Mouse (Mus musculus): ENCODE results near the gene S1pr3. TPM values are rescaled to one million over a fixed set of nuclear protein-coding genes. Genes with fewer than 3 reads are reported as not detected.

S1pr3 gene
- polyA plus RNA-seq, 2 experiments: 0.56 to 0.76 TPM

GRCm38 (mm10) chr13:51435146-51435545, 26.7 kb downstream of the S1pr3 start:
- Histone ChIP-seq H3K9me3 (ENCODE audit: control insufficient read depth, low read length) (no peaks in the 10 kb centered on the region), H3K9ac (replicated peaks) (no peak overlapping the region), H3K4me1 (replicated peaks; ENCODE audit: control insufficient read depth in 2 of 2, insufficient read depth in 2 of 2, low read length in 1 of 2) (no peaks in the 10 kb centered on the region), H3K4me2 (ENCODE audit: low read depth) (no peak overlapping the region), H3K4me3 (ENCODE audit: insufficient read depth in 1 of 2, low read depth in 2 of 2, low read length in 2 of 2) (no peak overlapping the region), H3K27ac (no peak overlapping the region), H3K27me3 (ENCODE audit: control insufficient read depth, insufficient read depth, low read length) (no peaks in the 10 kb centered on the region), H3K36me3 (replicated peaks; ENCODE audit: control insufficient read depth, insufficient read depth, low read depth) (no peaks in the 10 kb centered on the region)
- DNase-seq (ENCODE audit: low read depth in 3 of 3, low spot score in 3 of 3) (no peak), ATAC-seq (ENCODE audit: insufficient read depth) (no peak)
- WGBS (ENCODE audit: insufficient replicate concordance): 59% methylated on average over 2 of the region's 2 CpGs
- TF ChIP-seq CTCF (IDR thresholded peaks at IDR 0.05; ENCODE audit: low read depth) (no peak), EP300 (IDR thresholded peaks at IDR 0.05; ENCODE audit: low read depth) (no peak)

- 62% methylated on average over 14 of the region's 14 CpGs for WGBS (ENCODE audit: insufficient replicate concordance)
- ATAC-seq (ENCODE audit: insufficient read depth) (no peak), DNase-seq (ENCODE audit: low read depth in 3 of 3, low spot score in 3 of 3) (no peak)
- no peak overlapping the region for H3K9ac ChIP-seq (replicated peaks)
- H3K9me3 ChIP-seq (ENCODE audit: control insufficient read depth, low read length): no peaks in the 10 kb centered on the region
- no peaks in the 10 kb centered on the region for H3K4me1 ChIP-seq (replicated peaks; ENCODE audit: control insufficient read depth in 2 of 2, insufficient read depth in 2 of 2, low read length in 1 of 2)
- H3K4me3 ChIP-seq (ENCODE audit: insufficient read depth in 1 of 2, low read depth in 2 of 2, low read length in 2 of 2): no peak overlapping the region
- H3K4me2 ChIP-seq (ENCODE audit: low read depth): no peak overlapping the region
- no peak overlapping the region for H3K27ac ChIP-seq
- no peaks in the 10 kb centered on the region for H3K27me3 ChIP-seq (ENCODE audit: control insufficient read depth, insufficient read depth, low read length)
- no peak for TF ChIP-seq EP300 (IDR thresholded peaks at IDR 0.05; ENCODE audit: low read depth)
- TF ChIP-seq CTCF (IDR thresholded peaks at IDR 0.05; ENCODE audit: low read depth): no peak
- H3K36me3 ChIP-seq (replicated peaks; ENCODE audit: control insufficient read depth, insufficient read depth, low read depth): no peaks in the 10 kb centered on the region
Measured at GRCm38 (mm10) chr13:51437105-51438085, 29.0 kb downstream of the S1pr3 start.

GRCm38 (mm10) chr13:51442922-51443321, 34.5 kb downstream of the S1pr3 start:
- ATAC-seq (ENCODE audit: insufficient read depth) (no peak), DNase-seq (ENCODE audit: low read depth in 3 of 3, low spot score in 3 of 3) (no peak)
- Histone ChIP-seq H3K4me1 (replicated peaks; ENCODE audit: control insufficient read depth in 2 of 2, insufficient read depth in 2 of 2, low read length in 1 of 2) (no peaks in the 10 kb centered on the region), H3K36me3 (replicated peaks; ENCODE audit: control insufficient read depth, insufficient read depth, low read depth) (no peaks in the 10 kb centered on the region), H3K9me3 (ENCODE audit: control insufficient read depth, low read length) (no peaks in the 10 kb centered on the region), H3K27ac (no peak overlapping the region), H3K4me3 (ENCODE audit: insufficient read depth in 1 of 2, low read depth in 2 of 2, low read length in 2 of 2) (no peak overlapping the region), H3K4me2 (ENCODE audit: low read depth) (no peak overlapping the region), H3K9ac (replicated peaks) (no peak overlapping the region), H3K27me3 (ENCODE audit: control insufficient read depth, insufficient read depth, low read length) (no peaks in the 10 kb centered on the region)
- 63% methylated on average over 8 of the region's 8 CpGs for WGBS (ENCODE audit: insufficient replicate concordance)
- TF ChIP-seq CTCF (IDR thresholded peaks at IDR 0.05; ENCODE audit: low read depth): no peak
- no peak for TF ChIP-seq EP300 (IDR thresholded peaks at IDR 0.05; ENCODE audit: low read depth)

- Histone ChIP-seq H3K4me2 (ENCODE audit: low read depth) (no peak overlapping the region), H3K27me3 (ENCODE audit: control insufficient read depth, insufficient read depth, low read length) (no peaks in the 10 kb centered on the region), H3K4me1 (replicated peaks; ENCODE audit: control insufficient read depth in 2 of 2, insufficient read depth in 2 of 2, low read length in 1 of 2) (no peaks in the 10 kb centered on the region), H3K36me3 (replicated peaks; ENCODE audit: control insufficient read depth, insufficient read depth, low read depth) (no peaks in the 10 kb centered on the region), H3K9ac (replicated peaks) (no peak overlapping the region), H3K9me3 (ENCODE audit: control insufficient read depth, low read length) (no peaks in the 10 kb centered on the region), H3K4me3 (ENCODE audit: insufficient read depth in 1 of 2, low read depth in 2 of 2, low read length in 2 of 2) (no peak overlapping the region), H3K27ac (no peak overlapping the region)
- TF ChIP-seq CTCF (IDR thresholded peaks at IDR 0.05; ENCODE audit: low read depth) (no peak), EP300 (IDR thresholded peaks at IDR 0.05; ENCODE audit: low read depth) (no peak)
- no peak for ATAC-seq (ENCODE audit: insufficient read depth)
- no peak for DNase-seq (ENCODE audit: low read depth in 3 of 3, low spot score in 3 of 3)
- WGBS (ENCODE audit: insufficient replicate concordance): 50% methylated on average over 4 of the region's 4 CpGs
Measured at GRCm38 (mm10) chr13:51446550-51446949, 38.1 kb downstream of the S1pr3 start.

- no peaks in the 10 kb centered on the region for H3K9me3 ChIP-seq (ENCODE audit: control insufficient read depth, low read length)
Measured at GRCm38 (mm10) chr13:51456190-51456878, 47.9 kb downstream of the S1pr3 start.

More at GRCm38 (mm10) chr13:51456190-51456878, 47.9 kb downstream of the S1pr3 start:
- 24% methylated on average over 4 of the region's 4 CpGs for WGBS (ENCODE audit: insufficient replicate concordance)
- Histone ChIP-seq H3K27ac (no peak overlapping the region), H3K4me2 (ENCODE audit: low read depth) (no peak overlapping the region), H3K27me3 (ENCODE audit: control insufficient read depth, insufficient read depth, low read length) (no peaks in the 10 kb centered on the region), H3K4me3 (ENCODE audit: insufficient read depth in 1 of 2, low read depth in 2 of 2, low read length in 2 of 2) (no peak overlapping the region), H3K4me1 (replicated peaks; ENCODE audit: control insufficient read depth in 2 of 2, insufficient read depth in 2 of 2, low read length in 1 of 2) (no peaks in the 10 kb centered on the region), H3K9ac (replicated peaks) (no peak overlapping the region), H3K36me3 (replicated peaks; ENCODE audit: control insufficient read depth, insufficient read depth, low read depth) (no peaks in the 10 kb centered on the region)
- ATAC-seq (ENCODE audit: insufficient read depth) (no peak), DNase-seq (ENCODE audit: low read depth in 3 of 3, low spot score in 3 of 3) (no peak)
- no peak for TF ChIP-seq CTCF (IDR thresholded peaks at IDR 0.05; ENCODE audit: low read depth)
- TF ChIP-seq EP300 (IDR thresholded peaks at IDR 0.05; ENCODE audit: low read depth): no peak
